Mouse (Mus musculus): ENCODE measurements around the gene Ccdc124.

DNA sequence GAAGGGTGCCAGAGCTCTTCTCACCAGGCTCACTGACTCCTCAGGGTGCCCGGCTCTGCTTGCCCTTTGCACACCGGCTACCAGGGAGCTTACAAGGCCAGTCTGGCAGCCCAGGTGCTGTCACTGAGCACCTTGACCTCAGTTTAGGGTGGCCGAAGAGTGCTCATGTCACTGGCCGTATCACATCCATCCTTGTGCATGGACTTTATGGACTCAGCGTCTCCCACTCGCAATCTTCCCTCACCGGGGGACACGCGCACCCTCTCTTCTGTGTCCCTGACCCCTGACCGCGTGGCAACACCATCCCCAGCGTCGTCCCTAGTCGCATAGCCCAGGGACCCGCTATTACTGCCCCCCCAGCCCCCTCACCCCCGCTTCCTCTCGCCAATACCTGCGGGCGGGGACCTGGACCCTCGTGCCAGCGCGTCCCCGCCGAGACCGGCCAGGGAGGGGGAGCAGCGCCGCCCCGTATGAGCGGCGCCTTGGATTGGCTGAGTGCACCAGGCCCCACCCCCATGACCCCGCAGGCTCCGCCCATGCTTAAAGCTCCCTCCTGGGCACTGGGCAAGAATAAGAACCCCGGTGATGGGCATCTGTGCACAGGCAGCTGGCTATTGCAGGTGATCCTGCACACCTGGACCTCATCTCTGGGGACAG, 17.1 kb downstream of the Ccdc124 start:
- TF ChIP-seq CTCF (IDR thresholded peaks at IDR 0.05; ENCODE audit: extremely low read depth, insufficient read depth, insufficient read length, insufficient replicate concordance) (no peak), POLR2A (IDR thresholded peaks at IDR 0.05; ENCODE audit: low read depth, low read length) (no peak)
